Mouse (Mus musculus) forebrain, embryonic 13.5 days (tissue): ENCODE results near the gene Ube2f. TPM values are rescaled to one million over a fixed set of nuclear protein-coding genes. Genes with fewer than 3 reads are reported as not detected.

Experiments
- ATAC-seq: fragments of 200-750 bp; cut with Nextera tagmentation; 2 replicates; pipeline ENCODE4 v1.8.0; 2017
- H3K27ac ChIP-seq: fragments of 300-500 bp; sonication (generic); 2 replicates; pipeline ENCODE4 v1.5.1; 2015; ENCODE audit warnings: inconsistent platforms, mild to moderate bottlenecking, moderate library complexity
- H3K27me3 ChIP-seq: fragments of 300-500 bp; sonication (generic); 2 replicates; pipeline ENCODE4 v1.6.1; 2015; ENCODE audit warnings: mild to moderate bottlenecking, inconsistent platforms
- H3K36me3 ChIP-seq: fragments of 300-500 bp; sonication (generic); 2 replicates; pipeline ENCODE4 v1.6.1; 2015; ENCODE audit warnings: mild to moderate bottlenecking, inconsistent platforms; ENCODE audit not compliant: poor library complexity, severe bottlenecking
- H3K4me1 ChIP-seq: fragments of 300-500 bp; sonication (generic); 2 replicates; pipeline ENCODE4 v1.6.1; 2015; ENCODE audit warnings: inconsistent platforms
- H3K4me2 ChIP-seq: fragments of 300-500 bp; sonication (generic); 2 replicates; pipeline ENCODE4 v1.6.1; 2015; ENCODE audit warnings: inconsistent platforms, mild to moderate bottlenecking, moderate library complexity
- H3K4me3 ChIP-seq: fragments of 300-500 bp; sonication (generic); 2 replicates; pipeline ENCODE4 v1.5.1; 2015; ENCODE audit warnings: mild to moderate bottlenecking, inconsistent platforms
- H3K9ac ChIP-seq: fragments of 300-500 bp; sonication (generic); 2 replicates; pipeline ENCODE4 v1.6.1; 2015; ENCODE audit warnings: mild to moderate bottlenecking, inconsistent platforms
- H3K9me3 ChIP-seq: fragments of 300-500 bp; sonication (generic); replicated peaks from 2 replicates; pipeline ENCODE4 v1.6.1; 2016; ENCODE audit warnings: inconsistent platforms
- WGBS: fragments of 180-500 bp; shearing (Covaris S2); methylation state at CpG from one replicate; pipeline ENCODE4 v1.1.7; 2015; 5-methylcytosine and 5-hydroxymethylcytosine counted together
- polyA plus RNA-seq: library from polyadenylated mRNA; unstranded; fragments of >200 nt; fragmentation: Nextera tagmentation; extraction: Ambion mirVana; gene quantifications from 2 replicates; pipeline ENCODE4 v1.2.1, GENCODE M21; 2015

The Ube2f gene
- polyA plus RNA-seq, 1 experiment from 2014 or later, result 81.3 TPM

DNA sequence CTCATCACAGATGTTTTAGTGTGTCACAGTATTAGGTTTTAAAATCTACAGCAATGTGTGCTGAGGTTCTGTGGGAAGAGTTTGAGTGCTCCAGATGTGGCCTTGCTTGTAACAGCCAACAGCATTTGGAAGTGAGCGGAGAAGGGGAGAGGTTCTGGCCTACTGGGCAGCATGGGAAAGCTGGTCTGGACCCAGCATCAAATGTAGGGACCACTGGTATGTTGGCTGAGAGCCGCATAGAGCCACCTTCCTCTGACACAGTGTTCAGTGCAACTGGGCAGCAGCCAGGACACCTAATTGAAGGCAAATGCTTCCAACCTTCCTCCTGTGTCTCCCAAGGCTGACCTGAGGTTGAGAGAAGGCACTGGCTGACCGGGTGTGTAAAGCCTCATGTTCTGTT is 51.9 kb downstream of the Ube2f start:
- Histone ChIP-seq H3K4me2 (no peak overlapping the region), H3K4me1 (peaks cover 7% of the 10 kb centered on the region), H3K36me3 (peaks cover 22% of the 10 kb centered on the region), H3K9me3 (no peaks in the 10 kb centered on the region), H3K4me3 (no peak overlapping the region), H3K27me3 (no peaks in the 10 kb centered on the region), H3K27ac (no peak overlapping the region), H3K9ac (no peak overlapping the region)
- no peak for ATAC-seq
- 93% methylated on average over 3 of the region's 3 CpGs for WGBS

DNA sequence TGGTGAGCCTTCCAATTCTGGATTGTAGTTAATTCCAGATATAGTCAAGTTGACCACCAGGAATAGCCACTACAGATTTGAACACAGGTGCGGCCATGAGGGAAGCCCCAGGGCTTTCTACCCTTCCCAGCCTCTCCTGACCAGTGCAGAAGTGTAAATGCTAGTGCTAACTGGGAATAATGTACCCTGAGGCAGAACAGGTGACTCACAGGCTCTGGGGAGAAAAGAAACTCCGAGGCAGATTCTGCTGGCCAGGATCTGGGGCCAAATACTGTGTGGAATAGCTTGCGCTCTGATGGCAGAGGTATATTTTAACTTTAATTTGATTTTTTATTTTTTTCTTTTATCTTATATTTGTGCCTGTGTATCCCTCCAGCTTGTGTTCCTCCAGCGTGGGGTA is 54.5 kb downstream of the Ube2f start:
- 90% methylated on average over 4 of the region's 4 CpGs for WGBS
- no peak for ATAC-seq
- H3K4me1 ChIP-seq, result no peaks in the 10 kb centered on the region
- no peak overlapping the region for H3K4me3 ChIP-seq
- H3K9ac ChIP-seq, result no peak overlapping the region
- peaks cover 45% of the 10 kb centered on the region for H3K36me3 ChIP-seq
- no peak overlapping the region for H3K4me2 ChIP-seq
- no peaks in the 10 kb centered on the region for H3K27me3 ChIP-seq
- H3K27ac ChIP-seq, result no peak overlapping the region
- no peaks in the 10 kb centered on the region for H3K9me3 ChIP-seq

DNA sequence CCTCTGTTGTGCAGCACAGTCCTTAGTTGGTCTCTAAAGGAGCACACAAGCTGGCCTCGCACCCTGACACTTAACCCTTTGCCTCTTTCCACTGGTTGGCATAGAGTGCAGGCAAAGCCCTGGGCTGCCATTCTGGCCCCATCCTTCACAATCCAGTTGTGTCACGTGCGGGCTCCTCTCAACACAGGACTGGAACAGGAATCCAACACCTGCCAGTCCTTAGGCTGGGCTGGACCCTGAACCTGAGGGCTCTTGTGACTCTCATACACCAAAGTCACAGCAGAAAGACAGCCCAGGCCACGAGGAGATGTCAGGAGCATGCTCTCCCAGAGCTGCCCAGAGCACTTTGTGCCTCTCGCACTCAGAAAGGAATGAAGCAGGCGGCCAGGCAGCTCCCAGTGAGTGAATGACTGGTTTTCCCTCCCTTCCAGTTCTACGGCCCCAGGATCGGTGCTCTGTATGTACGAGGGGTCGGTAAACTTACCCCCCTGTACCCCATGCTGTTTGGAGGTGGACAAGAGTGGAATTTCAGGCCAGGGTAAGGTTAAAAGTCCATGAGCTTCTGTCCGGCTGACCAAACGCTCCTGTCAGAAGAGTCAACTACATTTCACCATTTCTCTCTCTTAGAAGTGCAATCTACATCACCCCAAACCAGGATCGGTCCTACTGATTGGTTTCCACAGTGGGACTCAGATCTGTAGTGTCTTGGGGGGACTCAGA is 59.4 kb downstream of the Ube2f start:
- ATAC-seq, result no peak
- no peak overlapping the region for H3K27ac ChIP-seq
- H3K36me3 ChIP-seq, result peaks cover 68% of the 10 kb centered on the region
- no peaks in the 10 kb centered on the region for H3K27me3 ChIP-seq
- H3K9me3 ChIP-seq, result no peaks in the 10 kb centered on the region
- 92% methylated on average over 13 of the region's 13 CpGs for WGBS
- no peak overlapping the region for H3K4me2 ChIP-seq
- H3K4me3 ChIP-seq, result no peak overlapping the region
- peaks cover 11% of the 10 kb centered on the region for H3K4me1 ChIP-seq
- no peak overlapping the region for H3K9ac ChIP-seq

DNA sequence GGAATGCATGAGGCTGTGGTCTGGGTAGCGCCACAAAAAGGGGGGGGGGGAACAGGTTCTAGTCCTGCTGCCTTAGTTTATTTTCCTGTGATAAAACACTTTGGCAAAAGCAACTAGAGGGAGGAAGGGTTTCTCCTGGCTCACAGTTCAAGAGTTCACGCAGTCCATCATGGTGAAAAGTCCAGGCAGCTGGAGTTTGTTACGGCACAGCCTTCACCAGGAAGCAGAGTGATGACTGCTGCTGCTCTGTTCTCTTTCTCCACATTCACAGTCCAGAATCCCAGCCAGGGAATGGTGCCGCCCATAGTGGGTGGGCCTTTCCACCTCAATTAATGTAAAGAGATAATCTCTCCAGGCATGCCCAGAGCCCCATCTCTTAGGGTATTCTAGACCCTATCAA is 62.2 kb downstream of the Ube2f start:
- 95% methylated on average over 4 of the region's 4 CpGs for WGBS
- H3K9ac ChIP-seq, result no peak overlapping the region
- H3K27me3 ChIP-seq, result no peaks in the 10 kb centered on the region
- ATAC-seq, result no peak
- H3K4me1 ChIP-seq, result peaks cover 11% of the 10 kb centered on the region
- peaks cover 50% of the 10 kb centered on the region for H3K36me3 ChIP-seq
- no peak overlapping the region for H3K4me2 ChIP-seq
- H3K9me3 ChIP-seq, result no peaks in the 10 kb centered on the region
- no peak overlapping the region for H3K27ac ChIP-seq
- H3K4me3 ChIP-seq, result no peak overlapping the region

DNA sequence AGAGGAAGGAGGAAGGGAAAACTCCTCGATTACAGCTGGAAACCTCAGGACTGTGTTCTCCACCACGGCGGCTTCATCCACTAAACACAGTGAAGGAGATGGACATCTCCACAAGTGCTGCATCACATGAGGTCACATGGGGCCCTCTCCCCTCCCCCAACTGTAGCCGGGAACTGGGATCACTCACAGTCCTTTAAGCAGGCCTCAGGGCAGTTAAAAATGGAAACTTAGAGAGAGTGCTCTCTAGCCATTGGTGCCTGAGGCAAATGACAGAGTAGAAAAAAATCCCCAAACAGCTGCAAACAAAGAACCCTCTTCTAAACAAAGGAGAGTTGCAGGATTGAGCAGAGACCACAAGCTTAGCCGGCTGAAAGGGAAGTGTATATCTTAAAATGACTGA is 63.1 kb downstream of the Ube2f start:
- WGBS, result 30% methylated on average over 5 of the region's 5 CpGs
- H3K4me1 ChIP-seq, result peaks cover 11% of the 10 kb centered on the region
- no peak overlapping the region for H3K4me2 ChIP-seq

DNA sequence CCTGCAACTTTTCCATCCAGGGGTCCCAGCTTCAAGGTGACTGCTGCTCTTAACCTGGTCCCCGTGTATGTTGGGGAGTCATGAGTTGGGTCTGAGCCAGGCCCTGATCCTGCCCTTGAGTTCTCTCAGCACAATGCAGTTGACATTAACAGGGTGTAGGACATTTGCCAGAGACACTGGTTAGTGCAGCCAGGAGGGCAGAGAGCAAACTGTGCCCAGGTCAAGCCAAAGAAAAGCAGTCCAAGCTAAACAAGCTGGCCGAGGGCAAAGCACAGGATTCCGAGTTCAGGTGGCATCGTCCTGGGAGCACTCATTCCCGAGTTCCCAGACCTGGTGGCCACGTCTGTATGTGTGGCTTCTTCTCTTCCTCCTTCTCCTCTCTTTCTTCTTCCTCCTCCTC is 67.6 kb downstream of the Ube2f start:
- ATAC-seq, result no peak
- WGBS, result 79% methylated on average over 6 of the region's 6 CpGs
- no peak overlapping the region for H3K9ac ChIP-seq

More for the DNA sequence above, 63.1 kb downstream of the Ube2f start:
- no peaks in the 10 kb centered on the region for H3K9me3 ChIP-seq
- ATAC-seq, result no peak
- no peaks in the 10 kb centered on the region for H3K27me3 ChIP-seq
- H3K36me3 ChIP-seq, result peaks cover 42% of the 10 kb centered on the region
- no peak overlapping the region for H3K9ac ChIP-seq
- peak overlapping the region; percentile 44 for H3K27ac ChIP-seq
- H3K4me3 ChIP-seq, result no peak overlapping the region

DNA sequence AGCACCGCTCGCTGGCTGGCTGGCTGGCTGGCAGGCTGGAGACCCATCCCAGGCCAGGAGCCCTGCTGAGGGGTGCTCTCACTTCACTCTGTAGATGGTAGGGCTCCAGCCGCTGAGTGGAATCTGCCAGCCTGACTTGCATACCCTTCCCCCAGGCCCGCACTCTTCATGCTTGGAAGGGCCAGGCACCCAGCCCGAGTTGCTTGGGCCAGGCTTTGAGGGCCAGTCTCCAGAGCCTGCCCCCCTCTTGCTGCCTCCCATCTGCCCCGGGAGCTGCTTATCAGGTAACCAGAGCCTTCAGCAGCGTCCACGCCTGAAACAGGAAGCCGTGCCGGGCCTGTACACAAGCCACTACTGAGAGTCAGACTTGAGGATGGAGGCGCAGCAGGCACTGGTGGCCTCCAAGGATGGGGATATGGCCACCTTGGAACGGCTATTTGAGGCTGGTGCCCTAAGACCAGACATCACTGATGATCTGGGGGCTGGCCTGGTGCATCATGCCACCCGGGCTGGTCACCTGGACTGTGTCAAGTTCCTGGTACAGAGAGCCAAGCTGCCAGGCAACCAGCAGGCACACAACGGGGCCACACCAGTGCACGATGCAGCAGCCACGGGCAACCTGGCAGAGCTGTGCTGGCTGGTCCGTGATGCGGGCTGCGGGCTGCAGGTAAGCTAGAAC is 71.8 kb downstream of the Ube2f start, which contains the start of gene Espnl:
Gene Espnl, plus strand, starts transcription at position 316 of the 679 bp plus-strand sequence.
- H3K4me3 ChIP-seq, result no peak within 1 kb of the TSS
- no peak for ATAC-seq
- no peaks in the 10 kb centered on the region for H3K4me1 ChIP-seq
- no peak within 1 kb of the TSS for H3K9ac ChIP-seq
- H3K9me3 ChIP-seq, result no peaks in the 10 kb centered on the region
- WGBS, result 82% methylated on average over 19 of the region's 19 CpGs
- no peaks in the 10 kb centered on the region for H3K27me3 ChIP-seq
- no peaks in the 10 kb centered on the region for H3K36me3 ChIP-seq
- H3K4me2 ChIP-seq, result no peak within 1 kb of the TSS
- no peak within 1 kb of the TSS for H3K27ac ChIP-seq

More for the DNA sequence above, 67.6 kb downstream of the Ube2f start:
- Histone ChIP-seq H3K27me3 (no peaks in the 10 kb centered on the region), H3K4me3 (no peak overlapping the region), H3K36me3 (peaks cover 4% of the 10 kb centered on the region), H3K9me3 (no peaks in the 10 kb centered on the region), H3K4me2 (no peak overlapping the region), H3K4me1 (peaks cover 11% of the 10 kb centered on the region), H3K27ac (no peak overlapping the region)

DNA sequence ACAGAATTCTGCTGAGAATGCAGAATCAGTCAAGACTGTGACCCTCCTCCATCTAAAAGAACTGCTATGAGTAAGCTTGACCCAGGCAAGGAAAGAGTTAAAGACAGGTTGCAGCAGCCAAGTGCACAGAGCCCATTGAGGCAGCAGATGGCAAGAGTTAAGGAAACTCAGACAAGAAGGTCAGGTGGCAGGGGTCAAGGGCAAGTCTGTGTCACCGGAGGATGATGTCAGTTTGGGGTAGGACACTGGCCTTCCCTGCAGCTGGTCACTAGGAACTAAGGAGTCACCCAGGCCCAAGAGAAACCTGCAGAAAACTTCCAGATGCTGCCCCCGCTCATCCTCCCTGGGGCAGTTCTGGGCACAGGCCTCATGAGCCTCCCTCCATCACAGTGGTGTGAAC is 74.5 kb downstream of the Ube2f start:
- Histone ChIP-seq H3K4me3 (no peak overlapping the region), H3K9ac (no peak overlapping the region), H3K4me1 (no peaks in the 10 kb centered on the region), H3K27ac (no peak overlapping the region), H3K36me3 (no peaks in the 10 kb centered on the region), H3K9me3 (no peaks in the 10 kb centered on the region), H3K4me2 (no peak overlapping the region), H3K27me3 (no peaks in the 10 kb centered on the region)
- 82% methylated on average over 2 of the region's 2 CpGs for WGBS
- ATAC-seq, result no peak

DNA sequence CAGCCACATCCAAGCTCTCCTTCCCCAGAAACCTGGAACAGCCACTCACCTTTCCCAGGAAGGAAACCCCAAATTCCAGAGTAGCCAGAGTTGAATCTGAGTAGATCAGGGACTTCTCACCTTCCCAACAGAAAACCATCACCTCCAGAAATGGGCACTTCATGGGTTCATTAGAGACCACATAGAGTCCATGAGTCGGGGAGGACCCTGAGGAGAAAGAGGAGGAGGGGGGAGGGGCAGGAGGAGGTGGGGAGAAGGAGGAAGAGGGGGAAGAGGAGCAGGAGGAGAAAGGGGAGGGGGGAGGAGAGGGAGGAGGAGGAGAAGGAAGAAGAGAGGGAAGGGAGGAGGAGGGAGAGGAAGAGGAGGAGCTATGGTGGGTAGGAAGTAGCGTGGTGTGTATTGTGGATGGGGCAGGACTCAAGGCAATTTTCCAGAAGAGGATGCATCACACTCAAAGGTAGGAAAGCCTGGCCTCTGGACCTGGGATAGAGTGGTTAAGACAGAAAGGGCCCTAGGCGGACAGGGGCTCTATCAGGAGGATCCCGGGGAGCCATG is 75.5 kb downstream of the Ube2f start:
- no peaks in the 10 kb centered on the region for H3K4me1 ChIP-seq
- no peak overlapping the region for H3K27ac ChIP-seq
- no peak overlapping the region for H3K9ac ChIP-seq
- H3K9me3 ChIP-seq, result no peaks in the 10 kb centered on the region
- H3K4me2 ChIP-seq, result no peak overlapping the region
- no peaks in the 10 kb centered on the region for H3K36me3 ChIP-seq
- no peaks in the 10 kb centered on the region for H3K27me3 ChIP-seq
- 69% methylated on average over 4 of the region's 4 CpGs for WGBS
- ATAC-seq, result no peak
- no peak overlapping the region for H3K4me3 ChIP-seq

DNA sequence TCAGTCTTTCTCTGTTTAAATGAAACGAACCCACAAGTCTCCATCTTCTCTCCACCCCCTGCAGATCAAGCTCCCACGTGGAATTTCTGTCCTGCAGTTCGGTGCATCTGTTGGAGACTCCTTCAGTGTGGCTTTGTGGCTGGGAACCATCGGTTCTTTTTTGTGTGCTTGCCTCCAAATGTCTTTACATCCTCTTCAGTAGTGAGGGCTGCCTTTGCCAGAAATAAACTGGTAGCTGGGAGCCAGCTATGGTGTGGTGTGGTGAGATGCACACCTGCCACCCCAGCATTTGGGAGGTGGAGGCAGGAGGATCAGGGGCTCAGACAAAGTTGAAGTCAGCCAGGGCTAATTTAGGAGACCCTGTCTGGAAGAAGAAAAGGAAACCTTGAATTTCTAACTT is 82.0 kb downstream of the Ube2f start:
- H3K27ac ChIP-seq, result no peak overlapping the region
- WGBS, result 49% methylated on average over 4 of the region's 4 CpGs
- H3K4me2 ChIP-seq, result no peak overlapping the region
- ATAC-seq, result no peak
- no peaks in the 10 kb centered on the region for H3K36me3 ChIP-seq
- no peaks in the 10 kb centered on the region for H3K27me3 ChIP-seq
- no peak overlapping the region for H3K9ac ChIP-seq
- H3K9me3 ChIP-seq, result no peaks in the 10 kb centered on the region
- H3K4me3 ChIP-seq, result no peak overlapping the region
- no peaks in the 10 kb centered on the region for H3K4me1 ChIP-seq

DNA sequence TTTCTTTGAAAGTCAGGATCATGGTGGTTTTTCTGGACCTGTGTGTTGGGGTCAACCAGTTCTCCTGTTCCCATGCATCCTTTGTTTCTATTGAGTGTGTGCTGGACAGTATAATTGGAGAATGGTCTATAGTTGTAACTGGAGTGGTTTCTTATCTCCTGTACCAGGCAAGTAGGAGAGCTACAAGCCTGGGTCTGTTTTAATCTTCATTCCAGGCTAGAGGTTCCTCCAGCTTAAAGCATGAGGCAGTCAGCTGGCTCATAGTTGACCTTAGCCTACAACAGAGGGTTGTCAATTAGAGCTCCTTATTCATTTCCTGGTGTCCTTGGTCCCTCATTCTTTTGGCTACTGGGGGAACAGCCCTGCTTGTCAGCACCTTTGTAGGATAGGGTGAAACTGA is 83.5 kb downstream of the Ube2f start:
- H3K27me3 ChIP-seq, result no peaks in the 10 kb centered on the region
- no peaks in the 10 kb centered on the region for H3K36me3 ChIP-seq
- no peak overlapping the region for H3K9ac ChIP-seq
- H3K9me3 ChIP-seq, result no peaks in the 10 kb centered on the region
- no peak overlapping the region for H3K27ac ChIP-seq
- H3K4me1 ChIP-seq, result no peaks in the 10 kb centered on the region
- ATAC-seq, result no peak
- H3K4me3 ChIP-seq, result no peak overlapping the region
- no peak overlapping the region for H3K4me2 ChIP-seq

DNA sequence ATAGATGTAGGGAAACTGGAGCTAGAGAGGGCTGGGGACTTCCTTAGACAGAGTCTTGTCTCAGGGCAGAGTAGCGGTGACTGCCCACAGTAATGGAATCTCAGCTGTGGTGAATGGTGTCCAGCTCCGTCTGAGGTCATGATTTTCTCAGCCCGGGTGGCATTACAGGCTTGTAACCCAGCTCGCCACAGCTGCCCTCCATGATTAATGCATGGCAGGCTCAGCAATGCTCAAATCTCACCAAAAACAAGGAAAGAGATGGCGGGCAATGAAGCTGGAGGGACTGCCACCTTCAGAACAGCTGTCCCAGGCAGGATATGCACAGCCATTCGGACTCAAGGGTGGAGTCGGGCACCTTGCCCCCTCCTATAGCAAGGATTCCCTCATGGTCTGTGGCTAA is 87.3 kb downstream of the Ube2f start:
- H3K36me3 ChIP-seq, result no peaks in the 10 kb centered on the region
- no peak for ATAC-seq
- H3K4me2 ChIP-seq, result no peak overlapping the region

More for the DNA sequence above, 87.3 kb downstream of the Ube2f start:
- 0 out of 2 replicates have a peak, but pooled peaks cover 4% of the 10 kb centered on the region for H3K27me3 ChIP-seq
- H3K4me1 ChIP-seq, result no peaks in the 10 kb centered on the region
- H3K9me3 ChIP-seq, result no peaks in the 10 kb centered on the region
- no peak overlapping the region for H3K27ac ChIP-seq
- 88% methylated on average over 7 of the region's 7 CpGs for WGBS
- no peak overlapping the region for H3K9ac ChIP-seq
- H3K4me3 ChIP-seq, result no peak overlapping the region
